Mouse (Mus musculus): ENCODE results near the gene Epha10.

The Epha10 gene

GRCm38 (mm10) chr4:124880599-124880998 is at the start of gene Epha10:
TSS of gene Epha10 (plus strand) at chr4:124880899.
- no peak for DNase-seq (ENCODE audit: low read depth, low spot score)

- no peak for DNase-seq (ENCODE audit: low read depth, low spot score)
These were observed 47.9 kb upstream of the Epha10 start for GRCm38 (mm10) chr4:124832796-124833195.

- no peak for DNase-seq (ENCODE audit: low read depth, low spot score)
These were observed 42.5 kb upstream of the Epha10 start for GRCm38 (mm10) chr4:124838035-124838700.

GRCm38 (mm10) chr4:124840998-124841397 is 39.7 kb upstream of the Epha10 start:
- DNase-seq (ENCODE audit: low read depth, low spot score) = no peak

GRCm38 (mm10) chr4:124843493-124843892 is 37.2 kb upstream of the Epha10 start:
- no peak for DNase-seq (ENCODE audit: low read depth, low spot score)

- DNase-seq (ENCODE audit: low read depth, low spot score) = peak; percentile 61
These were observed 33.1 kb upstream of the Epha10 start for GRCm38 (mm10) chr4:124847573-124847972.

- no peak for DNase-seq (ENCODE audit: low read depth, low spot score)
These were observed 31.0 kb upstream of the Epha10 start for GRCm38 (mm10) chr4:124849631-124850260.

GRCm38 (mm10) chr4:124850261-124850913 is 30.3 kb upstream of the Epha10 start, which contains the start of gene Yrdc:
TSS of gene Yrdc (plus strand) at chr4:124850679.
- DNase-seq (ENCODE audit: low read depth, low spot score) = peak; percentile 92

- DNase-seq (ENCODE audit: low read depth, low spot score) = no peak
These were observed 29.6 kb upstream of the Epha10 start, which contains the start of gene 1110065P20Rik for GRCm38 (mm10) chr4:124850933-124851658. TSS of gene 1110065P20Rik (minus strand) at chr4:124851196.

- DNase-seq (ENCODE audit: low read depth, low spot score) = no peak
These were observed 24.4 kb upstream of the Epha10 start for GRCm38 (mm10) chr4:124856294-124856693.

GRCm38 (mm10) chr4:124858370-124858769 is 22.3 kb upstream of the Epha10 start:
- no peak for DNase-seq (ENCODE audit: low read depth, low spot score)

GRCm38 (mm10) chr4:124860446-124860845 is 20.3 kb upstream of the Epha10 start:
- peak; percentile 89 for DNase-seq (ENCODE audit: low read depth, low spot score)

GRCm38 (mm10) chr4:124861283-124862188 is 19.2 kb upstream of the Epha10 start, which contains the start of gene Maneal:
TSS of gene Maneal (minus strand) at chr4:124862171.
- DNase-seq (ENCODE audit: low read depth, low spot score) = no peak

- DNase-seq (ENCODE audit: low read depth, low spot score) = no peak
These were observed 8.0 kb upstream of the Epha10 start for GRCm38 (mm10) chr4:124872719-124873118.

GRCm38 (mm10) chr4:124881341-124881908 is 726 bp downstream of the Epha10 start:
- peak; percentile 67 for DNase-seq (ENCODE audit: low read depth, low spot score)

GRCm38 (mm10) chr4:124882151-124882729 is 1.5 kb downstream of the Epha10 start:
- peak; percentile 54 for DNase-seq (ENCODE audit: low read depth, low spot score)

- no peak for DNase-seq (ENCODE audit: low read depth, low spot score)
These were observed 8.0 kb downstream of the Epha10 start for GRCm38 (mm10) chr4:124888702-124889101.

GRCm38 (mm10) chr4:124889935-124890334 is 9.2 kb downstream of the Epha10 start:
- no peak for DNase-seq (ENCODE audit: low read depth, low spot score)

GRCm38 (mm10) chr4:124890831-124891230 is 10.1 kb downstream of the Epha10 start:
- no peak for DNase-seq (ENCODE audit: low read depth, low spot score)

GRCm38 (mm10) chr4:124893769-124894168 is 13.1 kb downstream of the Epha10 start:
- DNase-seq (ENCODE audit: low read depth, low spot score) = no peak

Measured in forelimb bud, embryonic 11.5 days (tissue).